Mouse (Mus musculus): ENCODE data around the gene Ms4a18.
"Not testable (repeated sequence)": the region's sequence is repeated elsewhere in the genome, so short reads cannot be mapped to it uniquely, and the experiment has no call there.

The Ms4a18 gene

DNA sequence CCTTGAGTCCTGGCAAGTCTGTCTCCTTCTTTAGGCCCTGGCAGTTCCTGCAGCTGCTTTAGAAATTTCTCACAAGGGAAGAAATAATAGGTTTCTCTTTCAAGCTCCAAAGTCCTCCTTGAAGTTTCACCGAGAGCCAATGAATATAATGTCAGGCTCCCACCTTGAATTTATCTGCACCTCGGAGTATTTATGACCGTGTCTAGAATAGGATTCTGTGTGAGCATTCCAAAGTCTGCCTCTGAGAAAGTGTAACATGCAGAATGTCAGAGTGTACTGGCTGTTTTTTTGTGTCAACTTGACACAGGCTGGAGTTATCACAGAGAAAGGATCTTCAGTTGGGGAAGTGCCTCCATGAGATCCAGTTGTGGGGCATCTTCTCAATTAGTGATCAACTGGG lies at the start of gene Ms4a18:
Ms4a18 (minus strand) TSS at position 141 of the 400 bp plus-strand sequence.
- ATAC-seq (ENCODE audit: low TSS enrichment) = no peak

GRCm38 (mm10) chr19:11065202-11065875 lies 47.5 kb upstream of the Ms4a18 start:
- ATAC-seq (ENCODE audit: low TSS enrichment) = no peak

GRCm38 (mm10) chr19:11060900-11061299 lies 43.1 kb upstream of the Ms4a18 start:
- no peak for ATAC-seq (ENCODE audit: low TSS enrichment)

DNA sequence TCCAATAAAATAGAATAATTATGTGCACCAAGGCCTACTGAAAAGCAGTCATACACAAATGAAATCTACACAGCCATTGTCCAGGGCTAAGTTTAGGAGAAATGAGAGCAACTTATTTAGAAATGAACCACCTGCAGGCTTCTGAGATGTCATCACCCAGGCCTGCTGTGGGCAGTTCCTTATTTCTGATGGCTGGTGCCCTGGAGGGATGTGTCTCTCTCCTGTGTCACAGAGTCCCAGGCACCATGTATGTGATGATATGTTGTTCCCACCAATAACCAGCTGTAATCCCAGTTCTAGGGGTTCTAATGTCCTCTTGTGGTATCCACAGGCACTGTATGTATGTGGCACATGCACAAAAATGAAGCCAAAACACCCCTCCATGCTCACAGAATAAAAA lies 42.1 kb upstream of the Ms4a18 start:
- no peak for ATAC-seq (ENCODE audit: low TSS enrichment)

GRCm38 (mm10) chr19:11055700-11056099 lies 37.9 kb upstream of the Ms4a18 start:
- ATAC-seq (ENCODE audit: low TSS enrichment) = not testable (repeated sequence)

DNA sequence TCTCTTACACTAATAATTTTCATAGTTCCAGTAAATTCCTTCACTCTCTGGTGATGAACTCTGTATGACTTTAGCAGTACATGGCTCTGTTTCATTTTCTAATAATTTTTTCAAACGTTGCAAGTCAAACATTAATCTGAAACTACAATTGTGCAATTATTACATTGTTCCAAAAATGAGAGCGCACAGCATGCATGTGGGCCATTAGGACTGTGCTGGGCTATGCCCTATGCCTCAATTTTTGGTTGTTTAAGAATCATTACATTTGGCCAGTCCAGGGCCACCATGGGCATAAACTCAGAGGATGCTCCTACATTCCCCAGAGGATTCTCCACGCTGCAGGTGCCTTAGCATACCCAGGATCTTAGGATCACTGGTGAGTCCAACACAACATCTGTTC lies 35.4 kb upstream of the Ms4a18 start:
- ATAC-seq (ENCODE audit: low TSS enrichment) = no peak

- ATAC-seq (ENCODE audit: low TSS enrichment) = no peak
Measured at GRCm38 (mm10) chr19:11052877-11053276, 35.0 kb upstream of the Ms4a18 start.

- ATAC-seq (ENCODE audit: low TSS enrichment) = no peak
Measured at GRCm38 (mm10) chr19:11050286-11050685, 32.5 kb upstream of the Ms4a18 start.

DNA sequence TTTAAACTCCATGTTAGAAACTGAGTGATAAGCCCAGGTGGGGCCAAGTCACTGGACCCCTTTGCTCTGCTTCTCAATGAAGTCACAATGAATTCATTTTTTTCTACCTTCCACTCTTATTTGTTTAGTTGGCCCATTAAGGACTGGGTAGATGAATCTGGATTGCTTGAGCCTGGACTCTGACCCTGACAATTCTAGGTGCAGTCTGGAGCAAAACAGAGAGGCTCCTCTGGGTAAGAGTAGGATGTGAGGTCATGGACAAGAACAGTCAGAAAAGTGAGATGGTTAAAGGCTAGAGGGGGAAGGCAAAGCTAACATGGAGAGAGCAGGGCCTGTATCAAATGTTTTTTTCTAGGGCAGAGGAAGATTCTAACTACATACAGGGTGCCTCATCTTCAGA lies 31.6 kb upstream of the Ms4a18 start:
- ATAC-seq (ENCODE audit: low TSS enrichment) = no peak

DNA sequence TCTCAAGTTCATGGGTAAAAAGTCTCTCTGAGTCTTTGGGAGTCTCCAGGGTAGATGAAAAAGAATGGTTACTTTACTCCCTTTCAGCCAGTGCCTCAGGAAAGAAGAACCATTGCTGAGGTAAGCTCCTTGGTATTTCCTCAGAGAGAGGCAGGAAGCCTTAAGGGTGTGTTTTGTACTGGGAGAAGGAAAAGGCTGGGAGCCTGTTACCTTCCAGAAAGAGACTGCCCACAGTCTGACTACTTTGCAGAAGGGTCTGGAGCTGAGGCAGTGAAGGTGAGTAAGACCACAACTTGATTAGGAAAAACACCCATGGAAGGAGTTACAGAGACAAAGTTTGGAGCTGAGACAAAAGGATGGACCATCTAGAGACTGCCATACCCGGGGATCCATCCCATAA lies 30.7 kb upstream of the Ms4a18 start:
- ATAC-seq (ENCODE audit: low TSS enrichment) = no peak

- ATAC-seq (ENCODE audit: low TSS enrichment) = no peak
Measured at GRCm38 (mm10) chr19:11048009-11048408, 30.2 kb upstream of the Ms4a18 start.

- ATAC-seq (ENCODE audit: low TSS enrichment) = peak; percentile 95
Measured at GRCm38 (mm10) chr19:11044996-11045711, 27.3 kb upstream of the Ms4a18 start.

GRCm38 (mm10) chr19:11044671-11044995 lies 26.8 kb upstream of the Ms4a18 start:
- ATAC-seq (ENCODE audit: low TSS enrichment) = peak; percentile 50

GRCm38 (mm10) chr19:11037570-11037969 lies 19.7 kb upstream of the Ms4a18 start:
- ATAC-seq (ENCODE audit: low TSS enrichment) = no peak

DNA sequence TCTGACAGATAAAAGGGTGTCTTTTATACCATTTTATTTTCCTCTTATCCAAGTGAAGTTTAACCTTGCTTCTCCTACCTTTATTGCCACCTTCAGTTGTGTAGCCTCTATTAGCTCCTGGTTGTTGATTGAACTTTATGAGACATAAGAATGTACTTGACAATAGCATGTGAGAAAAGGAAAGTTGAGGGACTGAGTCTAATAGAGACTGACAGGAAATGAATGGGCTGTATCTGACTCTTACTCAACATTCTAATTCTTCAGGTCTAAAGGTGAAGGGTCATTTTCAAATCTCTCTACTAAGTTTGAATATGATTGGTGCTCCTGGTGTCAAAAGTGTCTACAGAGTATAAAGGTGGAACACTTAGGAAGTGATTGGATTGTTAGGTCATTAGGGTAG lies 4.6 kb upstream of the Ms4a18 start:
- no peak for ATAC-seq (ENCODE audit: low TSS enrichment)

- no peak for ATAC-seq (ENCODE audit: low TSS enrichment)
Measured at GRCm38 (mm10) chr19:11017251-11017650, 580 bp downstream of the Ms4a18 start.

DNA sequence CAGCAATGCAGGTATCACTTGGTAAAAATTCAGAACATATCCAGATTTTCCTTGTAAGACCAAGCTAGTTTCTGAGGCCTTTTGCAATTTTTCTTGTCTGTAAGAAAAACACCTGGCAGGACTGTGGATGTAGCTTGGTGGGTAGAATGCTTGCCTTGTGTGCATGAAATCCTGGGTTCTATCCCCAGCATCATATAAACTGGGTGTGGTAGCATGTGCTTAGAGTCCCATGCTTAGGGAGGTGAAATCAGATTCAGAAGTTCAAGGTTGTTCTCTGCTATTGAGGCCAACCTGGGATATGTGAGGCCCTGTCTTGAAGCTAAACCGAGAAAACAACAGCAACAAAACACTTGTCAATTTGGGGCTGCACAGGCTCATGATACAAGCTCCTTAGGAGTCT lies 1.8 kb downstream of the Ms4a18 start:
- no peak for ATAC-seq (ENCODE audit: low TSS enrichment)

DNA sequence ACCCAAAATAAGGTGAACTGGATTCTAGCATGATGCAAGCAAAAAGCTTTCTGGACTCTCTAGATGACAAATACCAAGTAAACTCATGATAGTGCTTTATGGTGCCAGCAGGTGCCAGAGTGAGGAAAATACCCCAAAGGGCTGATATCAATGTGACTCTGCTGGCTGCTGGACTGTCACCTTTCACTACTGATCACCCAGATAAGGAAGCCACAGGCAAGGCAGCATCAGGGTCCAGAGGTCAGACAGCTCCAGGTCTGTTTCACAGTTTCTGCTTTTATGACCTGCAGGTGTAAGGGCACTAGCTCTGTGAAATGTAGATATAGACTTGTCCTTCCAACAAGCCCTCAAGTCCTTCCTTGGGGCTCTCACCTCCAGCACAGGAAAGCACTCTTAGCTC lies 2.4 kb downstream of the Ms4a18 start:
- ATAC-seq (ENCODE audit: low TSS enrichment) = no peak

DNA sequence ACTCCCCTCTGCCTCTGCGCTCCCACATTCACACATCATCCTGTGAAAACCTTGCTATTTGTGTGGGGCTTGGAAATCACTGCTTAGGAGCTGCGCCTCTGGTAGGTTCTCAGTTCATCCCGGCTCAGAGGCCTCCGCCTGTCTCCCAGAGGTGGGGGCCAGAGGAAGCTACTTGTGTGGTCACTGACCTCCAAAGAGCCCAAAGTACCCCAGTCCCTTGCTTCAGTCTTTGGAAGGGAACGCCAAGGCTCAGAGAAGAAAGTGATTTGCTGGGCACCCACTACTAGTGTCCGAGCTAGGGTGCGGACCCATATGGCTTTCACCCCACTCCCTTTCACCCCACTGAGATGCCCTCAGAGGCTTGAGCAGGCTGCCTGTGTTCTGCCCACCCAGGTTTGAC lies 24.7 kb downstream of the Ms4a18 start, which contains the start of gene Ms4a15:
Ms4a15 (minus strand) TSS at position 101 of the 400 bp plus-strand sequence.
- no peak for ATAC-seq (ENCODE audit: low TSS enrichment)

- no peak for ATAC-seq (ENCODE audit: low TSS enrichment)
Measured at GRCm38 (mm10) chr19:10991911-10992310, 25.9 kb downstream of the Ms4a18 start.

- no peak for ATAC-seq (ENCODE audit: low TSS enrichment)
Measured at GRCm38 (mm10) chr19:10990751-10991150, 27.1 kb downstream of the Ms4a18 start.

DNA sequence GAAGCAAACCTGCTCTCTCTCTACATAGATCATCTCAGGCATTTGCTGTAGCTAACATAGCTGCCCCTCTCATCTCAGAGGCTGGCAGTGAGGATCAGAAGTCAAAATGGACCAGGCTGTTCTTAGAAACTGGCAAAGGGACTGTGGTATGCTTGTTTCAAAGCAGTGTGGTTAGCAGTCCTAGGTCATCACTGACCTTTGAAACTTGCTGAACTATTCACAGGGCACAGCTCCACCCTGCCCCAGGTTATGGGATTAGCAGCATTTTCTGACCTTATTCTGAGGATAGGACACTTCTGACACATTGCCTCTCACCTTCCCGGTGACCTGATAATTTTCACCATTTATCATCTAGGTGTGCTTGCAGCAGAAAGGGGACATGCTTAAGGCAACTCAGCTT lies 29.3 kb downstream of the Ms4a18 start:
- ATAC-seq (ENCODE audit: low TSS enrichment) = no peak

GRCm38 (mm10) chr19:10985889-10986288 lies 31.9 kb downstream of the Ms4a18 start:
- no peak for ATAC-seq (ENCODE audit: low TSS enrichment)

DNA sequence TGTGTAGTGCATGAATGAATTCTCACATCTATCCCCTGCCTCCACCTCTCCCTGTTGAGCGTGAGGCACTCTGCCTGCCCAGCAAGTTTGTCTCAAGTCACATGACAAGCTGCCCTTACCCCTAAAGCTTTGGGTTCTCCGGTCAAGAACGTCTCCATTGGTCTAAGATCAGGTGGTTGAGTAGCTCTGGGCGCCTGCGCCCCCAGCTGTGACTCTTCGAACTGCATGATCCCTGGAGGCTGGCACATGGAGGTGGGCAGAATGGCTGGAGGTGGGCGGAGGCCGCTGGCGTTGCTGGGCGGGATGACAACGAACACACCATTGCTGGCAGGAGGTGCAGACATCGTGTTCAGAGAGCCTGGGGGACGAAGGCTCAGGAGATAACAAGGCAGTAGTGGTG lies 33.3 kb downstream of the Ms4a18 start:
- no peak for ATAC-seq (ENCODE audit: low TSS enrichment)

All from frontal cortex, adult (tissue).